Mouse (Mus musculus) embryo, embryonic 10 days (tissue): Measurements from ENCODE around the gene Cldn9.

Experiments used
- DNase-seq: peaks from one replicate; pipeline ENCODE4 v3.0.0-alpha.2; 2015; ENCODE audit warnings: low spot score

Cldn9 gene

DNA sequence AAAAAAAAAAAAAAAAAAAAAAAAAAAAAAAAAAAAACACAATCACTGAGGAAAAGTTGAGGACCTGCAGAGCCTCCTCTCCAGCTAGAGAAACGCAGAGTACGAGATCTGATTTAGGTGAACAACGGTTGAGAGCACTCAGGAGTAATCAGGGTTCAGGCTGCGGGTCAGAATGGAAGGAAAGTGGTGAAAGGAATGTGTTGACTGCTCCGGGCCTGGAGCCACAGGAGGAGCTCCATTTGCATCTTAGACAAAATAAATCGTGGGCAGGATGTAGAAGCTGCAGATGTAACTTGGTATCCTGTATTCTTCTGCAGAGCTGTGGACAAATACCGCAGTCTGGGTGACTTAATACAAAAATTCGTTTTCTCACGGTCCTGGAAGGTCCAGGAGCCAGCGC is 37.9 kb downstream of the Cldn9 start:
- no peak for DNase-seq

DNA sequence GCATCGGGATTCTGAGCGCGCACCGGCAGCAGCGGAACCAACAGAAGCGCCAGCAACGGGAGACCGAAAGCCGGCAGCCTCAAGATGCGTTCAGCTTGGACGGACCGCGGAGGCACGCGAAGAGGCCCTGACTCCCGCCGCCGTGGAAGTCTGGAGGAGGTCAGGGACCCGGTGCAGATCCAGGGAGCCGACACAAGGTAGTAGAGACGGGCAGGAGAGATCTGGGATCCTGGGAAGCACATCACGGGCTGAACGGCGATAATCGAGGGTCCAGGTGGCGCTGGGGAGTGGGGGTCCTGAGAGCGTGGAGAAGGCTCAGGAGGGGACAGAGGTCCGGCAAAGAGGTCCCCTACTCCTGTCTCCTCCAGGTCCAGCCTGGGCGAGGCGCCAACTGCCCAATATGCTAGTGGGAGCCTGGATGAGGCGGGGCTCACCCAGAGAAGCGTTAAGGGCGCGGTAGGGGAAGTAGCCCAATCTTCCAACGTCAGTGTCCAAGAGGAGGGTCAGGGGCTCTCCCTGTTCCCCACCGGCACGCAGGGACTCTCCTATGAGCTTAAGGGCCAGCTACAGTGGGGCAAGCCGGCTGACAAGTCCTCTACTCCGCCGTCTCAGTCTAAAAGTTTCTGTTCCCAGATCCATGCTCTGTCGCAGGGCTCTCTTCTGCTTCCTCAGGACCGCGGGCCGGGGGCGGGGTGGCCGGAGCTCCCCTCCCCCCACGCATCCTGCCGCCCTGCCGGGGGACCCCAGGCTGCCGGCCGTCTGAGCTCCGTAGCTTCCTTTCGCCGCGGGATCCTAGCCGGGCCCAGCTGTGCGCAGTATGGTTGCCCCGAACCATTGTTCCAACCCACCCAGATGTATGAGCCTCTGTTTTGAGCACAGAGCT is 39.0 kb downstream of the Cldn9 start, which contains the start of gene Mmp25:
Mmp25 (minus strand) TSS at position 665 of the 883 bp plus-strand sequence.
- DNase-seq = peak; percentile 38
